In the genomic region with DNA sequence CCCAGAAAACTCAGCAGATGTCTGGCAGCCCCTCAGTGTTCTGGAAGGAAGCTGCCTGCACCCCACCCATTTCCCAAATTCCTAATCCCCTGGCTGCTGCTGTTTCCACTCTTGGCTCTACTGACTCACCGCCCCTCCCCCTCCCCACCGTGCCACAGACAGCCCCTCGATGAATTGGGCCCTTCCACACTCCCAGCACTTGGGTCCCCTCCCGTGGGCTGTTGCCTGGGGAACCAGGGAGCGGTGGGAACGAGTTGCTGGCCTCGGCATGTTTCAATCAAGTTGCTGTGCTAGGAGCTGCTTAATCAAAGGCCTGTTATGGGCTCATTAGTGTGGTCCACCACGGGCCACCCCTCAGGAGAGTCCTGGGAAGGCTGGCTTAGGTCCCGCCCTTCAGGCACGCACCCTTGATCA, we compare ENCODE assay signal across 8 mouse cellular contexts. TPM values are rescaled to one million over a fixed set of nuclear protein-coding genes. Genes with fewer than 3 reads are reported as not detected.
DNase-seq lines count a peak whose midpoint lies in the region; ATAC-seq and TF ChIP-seq lines count a peak whose summit lies in the region.

No protein-coding gene starts in this region.

- peak; percentile 40 for TF ChIP-seq EP300 in lung, postnatal 0 days (IDR thresholded peaks at IDR 0.05)

- peaks cover 41% of the 10 kb centered on the region for H3K4me1 ChIP-seq in lung, postnatal 0 days (ENCODE audit: insufficient read depth, low read depth, low read length)
- H3K4me1 ChIP-seq in lung, adult 2 months (ENCODE audit: control insufficient read depth, insufficient read depth, low read length): peaks cover 48% of the 10 kb centered on the region
- H3K4me1 ChIP-seq in heart, embryonic 11.5 days (ENCODE audit: control insufficient read depth, insufficient read depth, low read length): peaks cover 55% of the 10 kb centered on the region
- H3K4me1 ChIP-seq in midbrain, postnatal 0 days (ENCODE audit: insufficient read depth, low read length): no peaks in the 10 kb centered on the region

- no peak for TF ChIP-seq CTCF in lung, postnatal 0 days (IDR thresholded peaks at IDR 0.05)
- no peak for TF ChIP-seq CTCF in lung, adult 2 months (IDR thresholded peaks at IDR 0.05; ENCODE audit: insufficient read depth, low read length)
- TF ChIP-seq CTCF in midbrain, postnatal 0 days (IDR thresholded peaks at IDR 0.05): no peak

- WGBS in lung, postnatal 0 days: 56% methylated on average over 10 of the region's 10 CpGs
- WGBS in lung, adult 2 months: 33% methylated on average over 10 of the region's 10 CpGs
- 51% methylated on average over 10 of the region's 10 CpGs for WGBS in heart, embryonic 11.5 days (ENCODE audit: insufficient replicate concordance)
- 20% methylated on average over 10 of the region's 10 CpGs for WGBS in midbrain, postnatal 0 days

- no peak overlapping the region for H3K9ac ChIP-seq in lung, postnatal 0 days (replicated peaks; ENCODE audit: low read depth)
- 0 out of 2 replicates have a peak overlapping the region, but pooled peaks have one; percentile 10 for H3K9ac ChIP-seq in heart, embryonic 11.5 days (ENCODE audit: low read depth, low read length)
- H3K9ac ChIP-seq in midbrain, postnatal 0 days (replicated peaks; ENCODE audit: low read length, poor library complexity, severe bottlenecking): no peak overlapping the region

- DNase-seq in gastrocnemius, postnatal 10 days: peak; percentile 28
- no peak for DNase-seq in gastrocnemius, adult 8-10 months (ENCODE audit: low spot score in 2 of 2)
- peak; percentile 50 for DNase-seq in lung, postnatal 0 days (ENCODE audit: low spot score)
- no peak for DNase-seq in lung, adult 2 months
- no peak for DNase-seq in midbrain, postnatal 0 days (ENCODE audit: low spot score)
- no peak for DNase-seq in spleen, adult 18-20 months

- no peaks in the 10 kb centered on the region for H3K36me3 ChIP-seq in lung, postnatal 0 days (ENCODE audit: insufficient read depth, low read length)
- peaks cover 10% of the 10 kb centered on the region for H3K36me3 ChIP-seq in heart, embryonic 11.5 days (ENCODE audit: control insufficient read depth, insufficient read depth, low read length)
- peaks cover 21% of the 10 kb centered on the region for H3K36me3 ChIP-seq in midbrain, postnatal 0 days (ENCODE audit: insufficient read depth, low read length)

- H3K27me3 ChIP-seq in lung, postnatal 0 days (replicated peaks; ENCODE audit: insufficient read depth, low read length): no peaks in the 10 kb centered on the region
- no peaks in the 10 kb centered on the region for H3K27me3 ChIP-seq in heart, embryonic 11.5 days (ENCODE audit: control insufficient read depth, insufficient read depth, low read length)
- no peaks in the 10 kb centered on the region for H3K27me3 ChIP-seq in midbrain, postnatal 0 days (ENCODE audit: insufficient read depth, low read length)

- H3K4me3 ChIP-seq in lung, postnatal 0 days (ENCODE audit: low read depth, low read length): no peak overlapping the region
- no peak overlapping the region for H3K4me3 ChIP-seq in lung, adult 2 months (replicated peaks; ENCODE audit: extremely low read depth, low read depth, low read length)
- H3K4me3 ChIP-seq in heart, embryonic 11.5 days (ENCODE audit: low read depth, low read length): no peak overlapping the region
- H3K4me3 ChIP-seq in midbrain, postnatal 0 days (ENCODE audit: low read depth, low read length): no peak overlapping the region

- no peak for ATAC-seq in lung, postnatal 0 days
- no peak for ATAC-seq in heart, embryonic 11.5 days (replicated peaks; ENCODE audit: insufficient number of reproducible peaks, low FRiP score, low TSS enrichment)
- peak; percentile 62 for ATAC-seq in midbrain, postnatal 0 days (ENCODE audit: low FRiP score)
- ATAC-seq in frontal cortex, adult (ENCODE audit: low TSS enrichment): no peak

- no peak for TF ChIP-seq POLR2A in lung, adult 2 months (IDR thresholded peaks at IDR 0.05; ENCODE audit: borderline replicate concordance, extremely low read depth, low read depth, low read length)

- H3K9me3 ChIP-seq in lung, postnatal 0 days (ENCODE audit: low read length): no peaks in the 10 kb centered on the region
- no peaks in the 10 kb centered on the region for H3K9me3 ChIP-seq in heart, embryonic 11.5 days (replicated peaks; ENCODE audit: control insufficient read depth, low read length)
- no peaks in the 10 kb centered on the region for H3K9me3 ChIP-seq in midbrain, postnatal 0 days (ENCODE audit: low read length)

- H3K27ac ChIP-seq in lung, postnatal 0 days (ENCODE audit: low read length): peak overlapping the region; percentile 88
- no peak overlapping the region for H3K27ac ChIP-seq in heart, embryonic 11.5 days (ENCODE audit: low read depth, low read length)
- H3K27ac ChIP-seq in midbrain, postnatal 0 days (ENCODE audit: low read depth, low read length): no peak overlapping the region

- no peak overlapping the region for H3K4me2 ChIP-seq in lung, postnatal 0 days (replicated peaks; ENCODE audit: low read depth, low read length)
- H3K4me2 ChIP-seq in heart, embryonic 11.5 days: no peak overlapping the region
- H3K4me2 ChIP-seq in midbrain, postnatal 0 days (ENCODE audit: low read depth, low read length, poor library complexity, severe bottlenecking): no peak overlapping the region

RNA-seq across cellular contexts. Expression of a gene that starts 24.1 kb away (rescaled TPM):
- 10 to 100 TPM; 26.1 to 29.7 TPM for total RNA-seq in gastrocnemius, postnatal 10 days (2021)
- total RNA-seq in gastrocnemius, adult 8-10 months (2022): 10 to 100 TPM; 22.0 to 24.0 (median 22.7) TPM
- 34.1 and 34.8 TPM in 2 replicates for polyA plus RNA-seq in lung, postnatal 0 days (2015; fragmentation: Nextera tagmentation; extraction: Ambion mirVana)
- polyA plus RNA-seq in lung, adult 2 months (2012; rRNA removed): 87.2 and 115 TPM in 2 replicates
- 18.0 and 18.6 TPM in 2 replicates for polyA plus RNA-seq in heart, embryonic 11.5 days (2014; fragmentation: Nextera tagmentation; extraction: Ambion mirVana)
- 96.6 and 103 TPM in 2 replicates for total RNA-seq in midbrain, postnatal 0 days (2014; rRNA removed)
- 27.8 and 30.4 TPM in 2 replicates for polyA plus RNA-seq in midbrain, postnatal 0 days (2015; fragmentation: Nextera tagmentation; extraction: Ambion mirVana)

Comparison
In these comparisons a context has a peak if more than half of its experiments do, and no peak if none do; other contexts are left out.
1. DNase-seq: peak in gastrocnemius, postnatal 10 days (single experiment) and lung, postnatal 0 days (single experiment); none in gastrocnemius, adult 8-10 months (0 of 2), lung, adult 2 months (single experiment), midbrain, postnatal 0 days (single experiment) and spleen, adult 18-20 months (0 of 2).